Mouse (Mus musculus) CH12.LX (cell line): ENCODE data around the gene Tbc1d14.

ENCODE experiments used
- CHD1 ChIP-seq: IDR thresholded peaks from 2 replicates; pipeline ENCODE4 v1.6.1; 2012; ENCODE audit warnings: low read depth, low read length, improper control_type of control experiment, inconsistent platforms
- CTCF ChIP-seq, 2 experiments: IDR thresholded peaks in 1 of 2; conservative IDR thresholded peaks in 1 of 2; 2 replicates each; pipeline ENCODE4 v1.5.1; 2011 to 2012; ENCODE audit warnings: low read depth in 2 of 2, low read length in 2 of 2, improper control_type of control experiment in 1 of 2, inconsistent platforms in 1 of 2, mild to moderate bottlenecking in 1 of 2, moderate library complexity in 1 of 2
- ELF1 ChIP-seq: IDR thresholded peaks from 2 replicates; pipeline ENCODE4 v1.6.1; 2014; ENCODE audit warnings: low read depth, mild to moderate bottlenecking, inconsistent platforms, low read length, improper control_type of control experiment
- EP300 ChIP-seq: IDR thresholded peaks from 2 replicates; pipeline ENCODE4 v1.6.1; 2011; ENCODE audit warnings: low read length, improper control_type of control experiment
- HCFC1 ChIP-seq: IDR thresholded peaks from 2 replicates; pipeline ENCODE4 v1.6.1; 2012; ENCODE audit warnings: low read depth, mild to moderate bottlenecking, inconsistent platforms, low read length, improper control_type of control experiment
- JUN ChIP-seq: IDR thresholded peaks from 2 replicates; pipeline ENCODE4 v1.6.1; 2011; ENCODE audit warnings: low read depth, mild to moderate bottlenecking, low read length, improper control_type of control experiment, moderate library complexity; ENCODE audit not compliant: insufficient read depth
- MAX ChIP-seq: IDR thresholded peaks from 2 replicates; pipeline ENCODE4 v1.6.1; 2011; ENCODE audit warnings: low read length, improper control_type of control experiment
- POLR2A ChIP-seq: IDR thresholded peaks from 2 replicates; pipeline ENCODE4 v1.6.1; 2011; ENCODE audit warnings: low read depth, mild to moderate bottlenecking, improper control_type of control experiment, low read length
- RCOR1 ChIP-seq: conservative IDR thresholded peaks from 2 replicates; pipeline ENCODE4 v1.6.1; 2012; ENCODE audit warnings: low read depth, mild to moderate bottlenecking, inconsistent platforms, low read length, improper control_type of control experiment
- TBP ChIP-seq: conservative IDR thresholded peaks from 2 replicates; pipeline ENCODE4 v1.6.1; 2011; ENCODE audit warnings: low read depth, low read length, improper control_type of control experiment
- TCF12 ChIP-seq: IDR thresholded peaks from 2 replicates; pipeline ENCODE4 v1.6.1; 2014; ENCODE audit warnings: low read depth, mild to moderate bottlenecking, inconsistent platforms, low read length, improper control_type of control experiment
- ZKSCAN1 ChIP-seq: IDR thresholded peaks from 2 replicates; pipeline ENCODE4 v1.6.1; 2012; ENCODE audit warnings: low read depth, inconsistent platforms, low read length, improper control_type of control experiment, borderline replicate concordance

- TF ChIP-seq ZKSCAN1 (no peak), POLR2A (no peak), MAX (no peak), EP300 (no peak), CTCF (conservative IDR thresholded peaks at IDR 0.05 in 1 of 2, IDR thresholded peaks at IDR 0.05 in 1 of 2; ENCODE audit: low read depth in 2 of 2, low read length in 2 of 2) (no peak), HCFC1 (no peak), JUN (no peak), TCF12 (no peak), CHD1 (no peak), TBP (no peak), ELF1 (no peak), RCOR1 (no peak)
Observed at GRCm38 (mm10) chr5:36625612-36626011, 32.5 kb upstream of the Tbc1d14 start.
